Mouse (Mus musculus) urinary bladder, postnatal 0 days (tissue): Measurements from ENCODE around the gene Znrf2. TPM values are rescaled to one million over a fixed set of nuclear protein-coding genes. Genes with fewer than 3 reads are reported as not detected.

ENCODE experiments used
- polyA plus RNA-seq: library from polyadenylated mRNA; unstranded; fragments of >200 nt; fragmentation: Nextera tagmentation; extraction: Ambion mirVana; gene quantifications from 2 replicates; pipeline ENCODE4 v1.2.1, GENCODE M21; 2015

Gene Znrf2
- 2.6 and 3.0 TPM in 2 replicates for polyA plus RNA-seq

GRCm38 (mm10) chr6:54816388-54817065 lies at the start of gene Znrf2:
Znrf2 (plus strand) TSS chr6:54816916.

Other genes with a start within 250 kb of the Znrf2 start
- 2.6 and 4.3 TPM in 2 replicates for gene Plekha8, start 221.8 kb upstream of the Znrf2 start, polyA plus RNA-seq
- gene Fkbp14, start 219.6 kb upstream of the Znrf2 start, polyA plus RNA-seq = 21.4 and 31.1 TPM in 2 replicates
- gene Mturn, start 135.3 kb upstream of the Znrf2 start, polyA plus RNA-seq = 6.5 and 8.1 TPM in 2 replicates
- gene Nod1, start 155.7 kb downstream of the Znrf2 start, polyA plus RNA-seq = 5.8 and 6.4 TPM in 2 replicates
- gene Ggct, start 176.0 kb downstream of the Znrf2 start, polyA plus RNA-seq = 4.9 and 5.8 TPM in 2 replicates
- gene Gars, start 221.1 kb downstream of the Znrf2 start, polyA plus RNA-seq = 106 and 124 TPM in 2 replicates